Mouse (Mus musculus) urinary bladder, adult 18-20 months (tissue): ENCODE data around the gene Dbndd2.

Source experiments
- DNase-seq, 2 experiments: peaks; one replicate each; pipeline ENCODE4 v3.0.0; 2022; ENCODE audit warnings: low spot score in 2 of 2, mixed read lengths in 2 of 2

Gene Dbndd2

DNA sequence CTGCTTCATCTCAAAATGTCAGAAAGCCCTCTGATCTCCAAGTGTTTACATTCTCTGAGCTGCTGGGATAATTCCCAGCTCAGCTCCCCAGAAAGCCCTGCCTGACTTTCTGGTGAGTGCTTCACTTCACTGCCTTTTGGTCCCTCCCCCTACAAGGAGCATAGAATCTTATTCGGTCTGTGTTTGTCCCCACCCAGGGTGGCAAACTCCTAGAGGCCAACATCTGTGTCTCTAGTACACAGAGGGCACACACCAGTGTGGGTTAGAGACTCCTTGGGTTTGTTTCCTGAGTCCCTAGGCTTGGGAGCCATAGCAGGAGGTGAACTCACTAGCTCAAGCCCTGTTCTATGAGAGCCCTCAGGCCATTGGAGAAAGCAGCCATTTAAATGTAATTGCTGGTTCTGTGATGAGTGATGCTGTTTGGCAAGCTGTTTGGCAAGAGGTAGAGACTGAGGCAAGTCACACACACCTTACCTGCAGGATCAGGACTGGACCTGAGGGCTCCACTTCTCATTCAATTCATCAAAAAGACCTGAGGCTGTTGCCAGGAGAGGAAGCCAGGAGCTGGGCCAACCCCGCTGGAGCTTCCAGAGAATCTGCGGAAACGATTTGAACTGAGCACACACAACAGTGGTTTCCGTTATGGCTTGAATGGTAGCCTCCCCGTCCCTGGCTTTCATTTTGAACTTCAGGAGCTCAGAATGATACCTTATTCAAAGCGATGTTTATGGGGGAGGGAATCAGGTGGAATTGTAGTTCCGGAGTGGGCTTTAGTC lies 54.9 kb downstream of the Dbndd2 start:
- no peak for DNase-seq

DNA sequence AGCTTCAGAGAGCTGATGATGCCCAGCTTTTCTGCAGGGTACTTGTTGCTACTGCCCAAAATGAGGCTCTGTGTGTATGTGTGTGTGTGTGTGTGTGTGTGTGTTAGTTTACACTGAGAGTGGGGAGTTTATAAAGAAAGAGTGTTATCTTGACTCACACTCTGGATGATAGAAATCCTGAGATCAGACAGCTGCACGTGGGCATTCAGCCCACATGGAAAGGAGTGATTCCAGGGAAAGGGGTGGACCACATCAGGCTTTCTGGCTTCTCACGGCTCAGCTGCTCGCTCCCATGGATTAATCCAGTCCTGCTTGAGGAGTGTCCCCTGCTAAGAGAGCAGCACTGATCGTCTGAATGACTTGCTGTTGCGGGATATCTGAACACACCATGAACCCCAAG lies 56.2 kb downstream of the Dbndd2 start:
- DNase-seq: no peak

DNA sequence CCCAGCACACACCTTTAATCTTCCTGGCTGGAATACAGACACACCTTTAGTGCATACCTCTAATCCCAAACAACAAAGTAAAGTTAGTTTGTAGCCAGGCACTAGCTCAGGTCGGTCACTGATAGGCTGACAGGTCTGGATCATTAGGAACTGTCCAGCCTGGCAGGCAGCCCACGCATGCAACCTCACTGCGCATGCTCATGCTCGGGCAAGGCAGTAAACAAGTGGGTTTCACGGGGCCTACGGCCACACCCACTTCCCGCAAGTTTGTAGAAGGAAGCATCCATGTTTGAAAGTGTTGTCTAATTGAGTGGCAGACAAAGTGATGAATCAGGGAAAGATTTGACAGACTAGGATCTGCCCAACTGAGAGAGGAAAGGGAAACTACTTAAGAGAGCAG lies 56.7 kb downstream of the Dbndd2 start:
- DNase-seq: no peak
